Mouse (Mus musculus): ENCODE results near the gene Snrnp35. TPM values are rescaled to one million over a fixed set of nuclear protein-coding genes. Genes with fewer than 3 reads are reported as not detected.

Gene Snrnp35
- polyA plus RNA-seq, 1 experiment from 2014 or later = 6.5 TPM

GRCm38 (mm10) chr5:124485654-124486053, 2.7 kb downstream of the Snrnp35 start:
- TF ChIP-seq CTCF (IDR thresholded peaks at IDR 0.05; ENCODE audit: low read depth) = no peak
- Histone ChIP-seq H3K27me3 (ENCODE audit: insufficient read depth, low read length) (no peaks in the 10 kb centered on the region), H3K9ac (replicated peaks) (no peak overlapping the region), H3K4me3 (ENCODE audit: low read depth, low read length) (no peak overlapping the region), H3K4me1 (ENCODE audit: insufficient read depth) (peaks cover 18% of the 10 kb centered on the region), H3K4me2 (ENCODE audit: low read depth, low read length) (no peak overlapping the region), H3K27ac (ENCODE audit: low read depth) (no peak overlapping the region), H3K9me3 (ENCODE audit: low read length) (no peaks in the 10 kb centered on the region), H3K36me3 (replicated peaks; ENCODE audit: insufficient read depth, low read length) (no peaks in the 10 kb centered on the region; the same call in 1 of the 2 replicates)
- ATAC-seq (no peak), DNase-seq (no peak)
- WGBS (ENCODE audit: insufficient replicate concordance) = 79% methylated on average over 5 of the region's 5 CpGs

GRCm38 (mm10) chr5:124488885-124489284, 6.0 kb downstream of the Snrnp35 start:
- no peak for DNase-seq
- TF ChIP-seq CTCF (IDR thresholded peaks at IDR 0.05; ENCODE audit: low read depth) (no peak), EP300 (IDR thresholded peaks at IDR 0.05; ENCODE audit: low read depth) (no peak)
- no peak overlapping the region for H3K4me3 ChIP-seq (ENCODE audit: low read depth, low read length)
- H3K9ac ChIP-seq (replicated peaks) = no peak overlapping the region
- H3K4me1 ChIP-seq (ENCODE audit: insufficient read depth) = peaks cover 10% of the 10 kb centered on the region
- no peaks in the 10 kb centered on the region for H3K9me3 ChIP-seq (ENCODE audit: low read length)
- WGBS (ENCODE audit: insufficient replicate concordance) = 87% methylated on average over 3 of the region's 3 CpGs
- no peak for ATAC-seq
- H3K4me2 ChIP-seq (ENCODE audit: low read depth, low read length) = no peak overlapping the region
- H3K36me3 ChIP-seq (replicated peaks; ENCODE audit: insufficient read depth, low read length) = no peaks in the 10 kb centered on the region; the same call in 1 of the 2 replicates
- H3K27me3 ChIP-seq (ENCODE audit: insufficient read depth, low read length) = no peaks in the 10 kb centered on the region
- H3K27ac ChIP-seq (ENCODE audit: low read depth) = no peak overlapping the region

GRCm38 (mm10) chr5:124491732-124492131, 8.8 kb downstream of the Snrnp35 start:
- 87% methylated on average over 4 of the region's 4 CpGs for WGBS (ENCODE audit: insufficient replicate concordance)
- Histone ChIP-seq H3K9me3 (ENCODE audit: low read length) (no peaks in the 10 kb centered on the region), H3K4me3 (ENCODE audit: low read depth, low read length) (no peak overlapping the region), H3K4me1 (ENCODE audit: insufficient read depth) (peaks cover 7% of the 10 kb centered on the region), H3K4me2 (ENCODE audit: low read depth, low read length) (no peak overlapping the region), H3K27ac (ENCODE audit: low read depth) (no peak overlapping the region), H3K27me3 (ENCODE audit: insufficient read depth, low read length) (no peaks in the 10 kb centered on the region), H3K9ac (replicated peaks) (no peak overlapping the region), H3K36me3 (replicated peaks; ENCODE audit: insufficient read depth, low read length) (no peaks in the 10 kb centered on the region; the same call in 1 of the 2 replicates)
- no peak for TF ChIP-seq EP300 (IDR thresholded peaks at IDR 0.05; ENCODE audit: low read depth)
- no peak for TF ChIP-seq CTCF (IDR thresholded peaks at IDR 0.05; ENCODE audit: low read depth)
- ATAC-seq = no peak
- DNase-seq = no peak

GRCm38 (mm10) chr5:124492618-124493017, 9.7 kb downstream of the Snrnp35 start:
- no peaks in the 10 kb centered on the region for H3K9me3 ChIP-seq (ENCODE audit: low read length)
- no peaks in the 10 kb centered on the region; the same call in 1 of the 2 replicates for H3K36me3 ChIP-seq (replicated peaks; ENCODE audit: insufficient read depth, low read length)
- peaks cover 12% of the 10 kb centered on the region for H3K4me1 ChIP-seq (ENCODE audit: insufficient read depth)
- ATAC-seq (peak; percentile 43; the same call in 1 of the 2 replicates), DNase-seq (no peak)
- H3K4me2 ChIP-seq (ENCODE audit: low read depth, low read length) = no peak overlapping the region
- TF ChIP-seq EP300 (IDR thresholded peaks at IDR 0.05; ENCODE audit: low read depth) (no peak), CTCF (IDR thresholded peaks at IDR 0.05; ENCODE audit: low read depth) (no peak)
- H3K9ac ChIP-seq (replicated peaks) = no peak overlapping the region
- 65% methylated on average over 4 of the region's 4 CpGs for WGBS (ENCODE audit: insufficient replicate concordance)
- no peak overlapping the region for H3K4me3 ChIP-seq (ENCODE audit: low read depth, low read length)
- no peak overlapping the region for H3K27ac ChIP-seq (ENCODE audit: low read depth)
- no peaks in the 10 kb centered on the region for H3K27me3 ChIP-seq (ENCODE audit: insufficient read depth, low read length)

GRCm38 (mm10) chr5:124493455-124493854, 10.5 kb downstream of the Snrnp35 start:
- 65% methylated on average over 11 of the region's 11 CpGs for WGBS (ENCODE audit: insufficient replicate concordance)
- Histone ChIP-seq H3K4me3 (ENCODE audit: low read depth, low read length) (no peak overlapping the region), H3K4me2 (ENCODE audit: low read depth, low read length) (no peak overlapping the region), H3K9ac (replicated peaks) (no peak overlapping the region), H3K36me3 (replicated peaks; ENCODE audit: insufficient read depth, low read length) (no peaks in the 10 kb centered on the region; the same call in 1 of the 2 replicates), H3K9me3 (ENCODE audit: low read length) (no peaks in the 10 kb centered on the region), H3K27me3 (ENCODE audit: insufficient read depth, low read length) (no peaks in the 10 kb centered on the region), H3K4me1 (ENCODE audit: insufficient read depth) (peaks cover 20% of the 10 kb centered on the region), H3K27ac (ENCODE audit: low read depth) (no peak overlapping the region)
- TF ChIP-seq CTCF (IDR thresholded peaks at IDR 0.05; ENCODE audit: low read depth) = peak; percentile 38
- TF ChIP-seq EP300 (IDR thresholded peaks at IDR 0.05; ENCODE audit: low read depth) = no peak
- ATAC-seq (no peak), DNase-seq (no peak)

- peaks cover 24% of the 10 kb centered on the region for H3K4me1 ChIP-seq (ENCODE audit: insufficient read depth)
- TF ChIP-seq CTCF (IDR thresholded peaks at IDR 0.05; ENCODE audit: low read depth) = no peak
- TF ChIP-seq EP300 (IDR thresholded peaks at IDR 0.05; ENCODE audit: low read depth) = no peak
- H3K27ac ChIP-seq (ENCODE audit: low read depth) = no peak overlapping the region
- no peaks in the 10 kb centered on the region for H3K9me3 ChIP-seq (ENCODE audit: low read length)
- ATAC-seq (no peak), DNase-seq (no peak)
- 68% methylated on average over 7 of the region's 7 CpGs for WGBS (ENCODE audit: insufficient replicate concordance)
- no peaks in the 10 kb centered on the region for H3K36me3 ChIP-seq (replicated peaks; ENCODE audit: insufficient read depth, low read length)
- no peak overlapping the region for H3K9ac ChIP-seq (replicated peaks)
- H3K4me2 ChIP-seq (ENCODE audit: low read depth, low read length) = no peak overlapping the region
- no peak overlapping the region for H3K4me3 ChIP-seq (ENCODE audit: low read depth, low read length)
- no peaks in the 10 kb centered on the region for H3K27me3 ChIP-seq (ENCODE audit: insufficient read depth, low read length)
Observed at GRCm38 (mm10) chr5:124495547-124495946, 12.6 kb downstream of the Snrnp35 start.

All from liver, postnatal 0 days (tissue).